Mouse (Mus musculus): Measurements from ENCODE around the gene Dhrs1. TPM values are rescaled to one million over a fixed set of nuclear protein-coding genes. Genes with fewer than 3 reads are reported as not detected.
A peak's percentile ranks its signal among the peaks of the same experiment; 100 is the strongest.

Gene Dhrs1
- polyA plus RNA-seq, 1 experiment from 2014 or later: 48.8 TPM

DNA sequence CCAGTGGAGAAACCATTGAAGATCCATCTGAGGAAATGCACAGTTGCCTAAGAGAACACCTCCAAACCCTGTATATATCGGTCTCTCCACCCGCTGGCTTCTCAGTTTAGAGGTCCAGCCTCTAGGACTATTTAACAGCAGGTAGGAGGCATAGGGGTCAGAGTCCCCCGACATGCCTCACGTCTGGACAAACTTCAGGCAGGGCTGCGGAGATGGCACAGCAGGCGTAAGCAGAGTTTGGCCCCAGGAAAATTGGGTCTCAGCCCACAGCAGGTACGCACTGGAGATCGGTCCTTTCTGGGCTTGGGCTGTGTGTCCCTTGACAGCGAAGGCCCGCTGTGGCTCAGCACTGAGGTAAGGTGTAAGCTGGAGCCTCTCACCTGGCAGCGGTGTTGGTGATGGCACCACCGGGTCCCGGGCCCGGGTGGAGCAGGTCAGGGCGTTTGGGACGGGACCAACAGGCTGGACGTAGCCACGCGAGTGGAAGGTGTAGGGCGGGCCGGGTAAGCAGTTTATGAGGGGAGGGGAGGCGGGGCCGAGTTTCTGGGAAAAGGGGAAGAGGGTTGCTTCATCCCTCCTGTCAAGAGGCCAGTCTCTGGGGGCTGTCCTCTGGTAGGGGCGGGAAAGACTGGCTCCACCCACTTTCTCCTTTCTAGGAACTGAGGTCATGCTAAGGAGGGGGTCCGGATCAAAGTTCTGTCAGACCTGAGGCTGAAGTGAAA is 32.3 kb downstream of the Dhrs1 start:
- H3K4me3 ChIP-seq (ENCODE audit: low read depth, low read length): peak overlapping the region; percentile 38
- H3K9me3 ChIP-seq (ENCODE audit: control insufficient read depth, low read length): no peaks in the 10 kb centered on the region
- H3K36me3 ChIP-seq (ENCODE audit: control insufficient read depth, insufficient read depth, low read length): peaks cover 4% of the 10 kb centered on the region
- H3K4me2 ChIP-seq: peak overlapping the region; percentile 72
- DNase-seq (ENCODE audit: low spot score) (peak; percentile 41), ATAC-seq (replicated peaks; ENCODE audit: low FRiP score) (peak; percentile 51)
- 11% methylated on average over 25 of the region's 25 CpGs for WGBS
- peaks cover 30% of the 10 kb centered on the region for H3K4me1 ChIP-seq (replicated peaks; ENCODE audit: control insufficient read depth, insufficient read depth, low read length)
- H3K27ac ChIP-seq (ENCODE audit: low read depth, low read length): no peak overlapping the region
- H3K9ac ChIP-seq (ENCODE audit: low read depth, low read length): peak overlapping the region; percentile 10; the same call in 1 of the 2 replicates
- 0 out of 2 replicates have a peak, but pooled peaks cover 5% of the 10 kb centered on the region for H3K27me3 ChIP-seq (replicated peaks; ENCODE audit: control insufficient read depth, insufficient read depth, low read length)

DNA sequence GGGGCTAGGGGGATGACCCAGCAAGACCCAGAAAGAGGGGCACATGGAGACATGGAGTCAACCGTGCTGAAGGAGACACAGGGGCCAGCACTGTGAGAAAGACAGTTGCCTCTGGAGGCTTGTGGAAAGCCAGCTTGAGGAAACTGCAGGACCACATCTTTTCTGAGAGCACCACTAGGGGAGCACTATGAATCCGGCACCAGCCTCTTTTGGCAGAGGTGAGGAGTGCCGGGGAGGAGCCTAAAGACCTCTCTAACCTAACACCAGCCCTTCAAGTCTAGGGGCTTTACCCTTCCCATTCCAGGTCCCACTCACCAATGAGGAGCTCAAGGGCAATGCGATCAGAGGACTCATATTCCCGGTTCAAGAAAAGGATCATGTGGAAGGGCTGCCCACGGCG is 33.7 kb downstream of the Dhrs1 start:
- H3K4me1 ChIP-seq (replicated peaks; ENCODE audit: control insufficient read depth, insufficient read depth, low read length): peaks cover 37% of the 10 kb centered on the region
- H3K27me3 ChIP-seq (replicated peaks; ENCODE audit: control insufficient read depth, insufficient read depth, low read length): 0 out of 2 replicates have a peak, but pooled peaks cover 5% of the 10 kb centered on the region
- no peak overlapping the region for H3K4me2 ChIP-seq
- H3K36me3 ChIP-seq (ENCODE audit: control insufficient read depth, insufficient read depth, low read length): 0 out of 2 replicates have a peak, but pooled peaks cover under 1% of the 10 kb centered on the region
- H3K9me3 ChIP-seq (ENCODE audit: control insufficient read depth, low read length): no peaks in the 10 kb centered on the region
- no peak overlapping the region for H3K27ac ChIP-seq (ENCODE audit: low read depth, low read length)
- DNase-seq (ENCODE audit: low spot score) (no peak), ATAC-seq (replicated peaks; ENCODE audit: low FRiP score) (no peak)
- no peak overlapping the region for H3K4me3 ChIP-seq (ENCODE audit: low read depth, low read length)
- WGBS: 72% methylated on average over 7 of the region's 7 CpGs
- H3K9ac ChIP-seq (ENCODE audit: low read depth, low read length): no peak overlapping the region

DNA sequence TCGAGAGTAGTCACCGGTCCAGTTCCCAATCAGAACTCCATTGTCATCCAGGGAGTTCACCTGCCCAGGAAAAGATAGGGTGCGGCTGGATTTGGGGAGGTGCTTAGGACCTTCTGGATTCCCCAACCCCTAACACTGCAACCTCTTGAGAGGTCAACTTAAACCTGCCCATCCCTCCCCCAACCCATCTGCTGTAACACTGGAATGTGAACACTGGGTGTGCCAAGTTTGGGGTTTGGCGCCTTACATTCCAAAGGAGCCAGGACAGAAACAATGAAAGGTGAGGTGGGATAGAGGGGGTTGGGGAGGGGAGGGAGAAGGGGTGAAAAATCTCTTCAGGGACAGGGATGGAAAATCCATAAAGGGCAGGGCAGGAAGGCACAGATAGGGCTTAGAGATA is 36.0 kb downstream of the Dhrs1 start:
- Histone ChIP-seq H3K4me3 (ENCODE audit: low read depth, low read length) (no peak overlapping the region), H3K9me3 (ENCODE audit: control insufficient read depth, low read length) (no peaks in the 10 kb centered on the region), H3K27me3 (replicated peaks; ENCODE audit: control insufficient read depth, insufficient read depth, low read length) (0 out of 2 replicates have a peak, but pooled peaks cover 5% of the 10 kb centered on the region), H3K36me3 (ENCODE audit: control insufficient read depth, insufficient read depth, low read length) (no peaks in the 10 kb centered on the region), H3K27ac (ENCODE audit: low read depth, low read length) (no peak overlapping the region), H3K4me1 (replicated peaks; ENCODE audit: control insufficient read depth, insufficient read depth, low read length) (peaks cover 45% of the 10 kb centered on the region), H3K4me2 (no peak overlapping the region), H3K9ac (ENCODE audit: low read depth, low read length) (no peak overlapping the region)
- no peak for DNase-seq (ENCODE audit: low spot score)
- ATAC-seq (replicated peaks; ENCODE audit: low FRiP score): no peak
- WGBS: 88% methylated on average over 4 of the region's 4 CpGs

DNA sequence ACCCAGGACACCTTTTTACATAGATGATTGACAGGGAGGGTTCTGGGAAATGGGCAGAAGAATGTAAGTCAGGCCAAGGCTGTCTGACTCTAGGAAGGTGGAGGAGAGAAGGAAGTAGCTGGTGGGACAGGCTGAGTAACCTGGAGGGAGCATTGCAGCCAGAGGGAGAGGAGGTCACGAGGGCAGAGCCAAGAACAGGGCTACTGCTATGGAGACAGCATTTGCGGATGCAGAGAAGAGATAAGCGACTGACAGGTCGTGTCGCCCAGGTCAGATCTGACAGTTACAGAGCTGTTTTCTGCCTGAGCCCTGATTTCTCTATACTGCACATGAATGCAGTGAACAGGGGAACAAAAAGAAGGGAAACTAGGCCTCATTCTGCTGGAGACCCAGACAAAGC is 38.1 kb downstream of the Dhrs1 start:
- DNase-seq (ENCODE audit: low spot score) (no peak), ATAC-seq (replicated peaks; ENCODE audit: low FRiP score) (peak; percentile 74)
- Histone ChIP-seq H3K36me3 (ENCODE audit: control insufficient read depth, insufficient read depth, low read length) (no peaks in the 10 kb centered on the region), H3K9me3 (ENCODE audit: control insufficient read depth, low read length) (no peaks in the 10 kb centered on the region), H3K9ac (ENCODE audit: low read depth, low read length) (no peak overlapping the region), H3K27ac (ENCODE audit: low read depth, low read length) (no peak overlapping the region; the same call in 1 of the 2 replicates), H3K4me3 (ENCODE audit: low read depth, low read length) (no peak overlapping the region), H3K4me2 (no peak overlapping the region), H3K27me3 (replicated peaks; ENCODE audit: control insufficient read depth, insufficient read depth, low read length) (0 out of 2 replicates have a peak, but pooled peaks cover 5% of the 10 kb centered on the region), H3K4me1 (replicated peaks; ENCODE audit: control insufficient read depth, insufficient read depth, low read length) (peaks cover 29% of the 10 kb centered on the region)
- WGBS: 44% methylated on average over 5 of the region's 5 CpGs

DNA sequence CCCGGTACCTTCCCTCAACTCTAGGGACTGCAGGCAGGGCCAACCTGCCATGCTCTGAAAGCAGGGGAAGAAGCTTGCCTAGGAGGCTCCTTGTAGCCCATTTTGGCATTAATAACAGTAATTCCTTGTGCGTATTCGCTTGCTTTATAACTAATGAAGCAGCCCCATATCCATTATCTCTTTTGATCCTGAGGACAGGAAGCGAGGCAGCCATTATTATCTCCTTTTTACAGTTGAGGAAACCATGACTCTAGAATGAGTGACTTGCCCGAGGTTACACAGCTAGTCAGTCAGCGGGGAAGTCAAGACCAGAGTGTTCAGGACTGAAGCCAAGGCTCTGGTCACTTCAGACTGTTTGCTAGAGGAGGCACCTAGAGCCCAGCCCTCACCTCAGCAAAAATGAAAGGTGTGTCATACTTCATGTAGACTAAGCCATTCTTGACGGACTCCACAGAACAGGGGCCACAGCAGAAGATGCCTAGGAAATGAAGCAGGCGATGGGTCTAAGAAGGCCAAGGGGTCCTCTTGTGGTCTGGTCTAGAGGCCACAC is 39.4 kb downstream of the Dhrs1 start:
- no peak for DNase-seq (ENCODE audit: low spot score)
- Histone ChIP-seq H3K9me3 (ENCODE audit: control insufficient read depth, low read length) (no peaks in the 10 kb centered on the region), H3K27me3 (replicated peaks; ENCODE audit: control insufficient read depth, insufficient read depth, low read length) (no peaks in the 10 kb centered on the region), H3K27ac (ENCODE audit: low read depth, low read length) (no peak overlapping the region), H3K4me3 (ENCODE audit: low read depth, low read length) (no peak overlapping the region), H3K4me2 (no peak overlapping the region), H3K9ac (ENCODE audit: low read depth, low read length) (no peak overlapping the region), H3K36me3 (ENCODE audit: control insufficient read depth, insufficient read depth, low read length) (no peaks in the 10 kb centered on the region), H3K4me1 (replicated peaks; ENCODE audit: control insufficient read depth, insufficient read depth, low read length) (peaks cover 23% of the 10 kb centered on the region)
- no peak for ATAC-seq (replicated peaks; ENCODE audit: low FRiP score)
- WGBS: 68% methylated on average over 8 of the region's 8 CpGs

DNA sequence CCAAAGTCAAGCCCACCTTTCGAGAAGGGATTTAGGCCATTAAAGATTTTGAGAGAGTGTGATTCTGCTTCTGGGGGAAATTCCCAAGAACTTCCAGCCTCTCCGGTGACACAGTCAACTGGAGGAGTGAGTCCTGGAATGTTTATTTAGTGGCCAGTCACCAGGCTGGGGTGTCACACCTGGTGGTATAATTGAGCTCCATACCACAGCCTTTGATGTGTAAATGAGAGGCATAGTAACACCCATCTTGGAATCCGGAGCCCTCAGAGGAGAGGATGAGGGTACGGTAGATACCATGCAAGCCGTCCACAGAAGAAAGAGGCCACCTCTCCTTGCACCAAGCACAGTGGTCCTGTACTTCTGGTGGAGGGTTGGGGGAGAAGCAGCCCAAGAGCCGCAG is 42.7 kb downstream of the Dhrs1 start:
- WGBS: 76% methylated on average over 6 of the region's 6 CpGs
- Histone ChIP-seq H3K27ac (ENCODE audit: low read depth, low read length) (no peak overlapping the region), H3K4me2 (no peak overlapping the region), H3K4me1 (replicated peaks; ENCODE audit: control insufficient read depth, insufficient read depth, low read length) (peaks cover 19% of the 10 kb centered on the region), H3K27me3 (replicated peaks; ENCODE audit: control insufficient read depth, insufficient read depth, low read length) (no peaks in the 10 kb centered on the region), H3K36me3 (ENCODE audit: control insufficient read depth, insufficient read depth, low read length) (no peaks in the 10 kb centered on the region), H3K9me3 (ENCODE audit: control insufficient read depth, low read length) (no peaks in the 10 kb centered on the region), H3K4me3 (ENCODE audit: low read depth, low read length) (no peak overlapping the region), H3K9ac (ENCODE audit: low read depth, low read length) (no peak overlapping the region)
- ATAC-seq (replicated peaks; ENCODE audit: low FRiP score) (no peak), DNase-seq (ENCODE audit: low spot score) (no peak)

DNA sequence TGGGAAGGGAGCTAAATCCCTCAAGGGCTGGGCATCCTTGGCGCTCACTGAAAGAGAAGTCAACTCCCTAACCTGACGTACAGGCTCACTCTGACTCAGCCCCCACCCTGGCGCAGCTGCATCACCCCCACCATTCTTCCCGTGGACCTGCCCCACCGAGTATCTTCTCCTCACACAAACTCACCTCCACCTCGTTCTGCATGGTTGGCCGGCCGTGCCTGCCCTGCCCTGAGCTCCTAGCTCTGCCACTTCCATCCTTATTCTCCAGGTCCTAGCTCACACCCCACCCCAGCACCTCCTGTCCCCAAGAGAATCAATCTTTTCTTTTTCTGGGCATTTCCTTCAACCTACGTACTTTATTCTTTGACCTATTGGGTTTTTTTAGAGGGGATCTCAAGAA is 44.4 kb downstream of the Dhrs1 start:
- no peak overlapping the region for H3K27ac ChIP-seq (ENCODE audit: low read depth, low read length)
- no peak overlapping the region for H3K4me3 ChIP-seq (ENCODE audit: low read depth, low read length)
- no peaks in the 10 kb centered on the region for H3K9me3 ChIP-seq (ENCODE audit: control insufficient read depth, low read length)
- H3K36me3 ChIP-seq (ENCODE audit: control insufficient read depth, insufficient read depth, low read length): no peaks in the 10 kb centered on the region
- no peak overlapping the region for H3K4me2 ChIP-seq
- DNase-seq (ENCODE audit: low spot score) (no peak), ATAC-seq (replicated peaks; ENCODE audit: low FRiP score) (no peak)
- peaks cover 7% of the 10 kb centered on the region for H3K4me1 ChIP-seq (replicated peaks; ENCODE audit: control insufficient read depth, insufficient read depth, low read length)
- WGBS: 69% methylated on average over 9 of the region's 9 CpGs
- no peaks in the 10 kb centered on the region for H3K27me3 ChIP-seq (replicated peaks; ENCODE audit: control insufficient read depth, insufficient read depth, low read length)
- H3K9ac ChIP-seq (ENCODE audit: low read depth, low read length): no peak overlapping the region

DNA sequence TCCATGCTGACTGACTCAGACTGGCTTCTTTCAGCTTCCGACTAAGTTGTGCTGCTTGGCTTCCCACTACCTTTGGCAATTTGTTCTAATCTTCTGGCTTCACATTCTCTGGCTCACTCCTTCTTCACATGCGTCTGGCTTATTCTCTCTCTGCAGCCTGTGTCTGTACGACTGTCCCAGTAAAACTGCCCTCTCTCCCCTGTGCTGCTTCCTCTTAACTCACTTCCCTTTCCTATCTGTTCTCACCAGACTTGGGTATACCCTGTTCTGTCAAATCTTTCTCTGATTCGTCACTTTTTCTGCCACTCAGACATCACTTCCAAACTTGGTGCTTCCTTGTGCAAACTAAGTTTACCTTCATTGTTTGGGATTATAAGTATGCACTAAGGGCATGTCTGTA is 48.3 kb downstream of the Dhrs1 start:
- Histone ChIP-seq H3K27ac (ENCODE audit: low read depth, low read length) (no peak overlapping the region), H3K27me3 (replicated peaks; ENCODE audit: control insufficient read depth, insufficient read depth, low read length) (no peaks in the 10 kb centered on the region), H3K36me3 (ENCODE audit: control insufficient read depth, insufficient read depth, low read length) (no peaks in the 10 kb centered on the region), H3K9me3 (ENCODE audit: control insufficient read depth, low read length) (no peaks in the 10 kb centered on the region), H3K4me3 (ENCODE audit: low read depth, low read length) (no peak overlapping the region), H3K4me1 (replicated peaks; ENCODE audit: control insufficient read depth, insufficient read depth, low read length) (no peaks in the 10 kb centered on the region), H3K4me2 (no peak overlapping the region), H3K9ac (ENCODE audit: low read depth, low read length) (no peak overlapping the region)
- WGBS: 62% methylated on average over 4 of the region's 4 CpGs
- no peak for ATAC-seq (replicated peaks; ENCODE audit: low FRiP score)
- no peak for DNase-seq (ENCODE audit: low spot score)

DNA sequence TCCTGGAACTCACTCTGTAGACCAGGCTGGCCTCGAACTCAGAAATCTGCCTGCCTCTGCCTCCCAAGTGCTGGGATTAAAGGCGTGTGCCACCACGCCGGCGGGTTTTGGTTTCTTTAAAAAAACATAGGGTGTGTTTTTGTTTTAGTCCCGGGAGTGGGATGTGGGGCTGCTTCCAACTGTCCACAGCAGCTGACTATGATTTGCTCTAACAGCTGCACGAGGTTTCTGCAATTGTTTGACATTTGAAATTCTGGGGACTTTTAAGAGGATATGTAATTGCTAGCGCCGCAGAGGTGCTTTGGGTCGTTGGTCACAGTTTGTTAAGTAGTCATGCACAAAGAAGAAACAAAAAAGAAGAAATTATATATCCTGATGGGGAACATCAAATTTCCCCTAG is 56.1 kb downstream of the Dhrs1 start:
- Histone ChIP-seq H3K4me3 (ENCODE audit: low read depth, low read length) (no peak overlapping the region), H3K4me2 (no peak overlapping the region), H3K27ac (ENCODE audit: low read depth, low read length) (no peak overlapping the region), H3K27me3 (replicated peaks; ENCODE audit: control insufficient read depth, insufficient read depth, low read length) (no peaks in the 10 kb centered on the region), H3K9me3 (ENCODE audit: control insufficient read depth, low read length) (no peaks in the 10 kb centered on the region), H3K4me1 (replicated peaks; ENCODE audit: control insufficient read depth, insufficient read depth, low read length) (no peaks in the 10 kb centered on the region), H3K9ac (ENCODE audit: low read depth, low read length) (no peak overlapping the region), H3K36me3 (ENCODE audit: control insufficient read depth, insufficient read depth, low read length) (no peaks in the 10 kb centered on the region)
- DNase-seq (ENCODE audit: low spot score) (no peak), ATAC-seq (replicated peaks; ENCODE audit: low FRiP score) (no peak)
- 80% methylated on average over 10 of the region's 10 CpGs for WGBS
